ENCODE assay signal across 17 mouse cellular contexts in genomic region chr17:15381869-15382660, GRCm38 (mm10). TPM values are rescaled to one million over a fixed set of nuclear protein-coding genes. Genes with fewer than 3 reads are reported as not detected.
A peak's percentile ranks its signal among the peaks of the same experiment; 100 is the strongest.
DNase-seq lines count a peak whose midpoint lies in the region; ATAC-seq and TF ChIP-seq lines count a peak whose summit lies in the region.
"Had no signal": no experiment of that assay in that cellular context is flagged by ENCODE, and none has a peak within 500 bp of the region (broad histone marks: within the 10 kb centered on the region; RNA-seq: fewer than 3 reads in every experiment).

No protein-coding gene starts in this region.

- WGBS in liver, adult 2 months, result 52% methylated on average over 7 of the region's 7 CpGs
- WGBS in liver, postnatal 0 days (ENCODE audit: insufficient replicate concordance), result 43% methylated on average over 7 of the region's 7 CpGs
- WGBS in intestine, embryonic 16.5 days, result 47% methylated on average over 7 of the region's 7 CpGs
- 44% methylated on average over 7 of the region's 7 CpGs for WGBS in heart, embryonic 11.5 days (ENCODE audit: insufficient replicate concordance)

- TF ChIP-seq EP300 in liver, postnatal 0 days (IDR thresholded peaks at IDR 0.05; ENCODE audit: low read depth), result no peak

- TF ChIP-seq POLR2A in liver, adult 2 months (IDR thresholded peaks at IDR 0.05; ENCODE audit: extremely low read depth, insufficient read depth, low read length), result no peak

- H3K27me3 ChIP-seq in liver, adult 2 months (ENCODE audit: control insufficient read depth, insufficient read depth, low read length), result no peaks in the 10 kb centered on the region
- H3K27me3 ChIP-seq in liver, postnatal 0 days (ENCODE audit: insufficient read depth, low read length), result peaks cover 29% of the 10 kb centered on the region
- H3K27me3 ChIP-seq in intestine, embryonic 16.5 days (replicated peaks; ENCODE audit: control insufficient read depth, insufficient read depth, low read length), result no peaks in the 10 kb centered on the region; the same call in 1 of the 2 replicates
- peaks cover 58% of the 10 kb centered on the region for H3K27me3 ChIP-seq in heart, embryonic 11.5 days (ENCODE audit: control insufficient read depth, insufficient read depth, low read length)

- no peak overlapping the region for H3K4me3 ChIP-seq in liver, adult 2 months (ENCODE audit: insufficient read depth, low read depth, low read length)
- H3K4me3 ChIP-seq in liver, postnatal 0 days (ENCODE audit: low read depth, low read length), result no peak overlapping the region
- H3K4me3 ChIP-seq in intestine, embryonic 16.5 days (ENCODE audit: low read length), result no peak overlapping the region
- no peak overlapping the region for H3K4me3 ChIP-seq in heart, embryonic 11.5 days (ENCODE audit: low read depth, low read length)
- H3K4me3 ChIP-seq: myocyte had no signal

- H3K79me2 ChIP-seq in liver, adult 2 months (ENCODE audit: control insufficient read depth, insufficient read depth, low read length), result no peaks in the 10 kb centered on the region

- H3K4me1 ChIP-seq in liver, adult 2 months (ENCODE audit: control insufficient read depth, insufficient read depth, low read length), result peaks cover 9% of the 10 kb centered on the region
- peaks cover 12% of the 10 kb centered on the region for H3K4me1 ChIP-seq in liver, postnatal 0 days (ENCODE audit: insufficient read depth)
- H3K4me1 ChIP-seq in intestine, embryonic 16.5 days (ENCODE audit: control insufficient read depth, insufficient read depth, low read length), result peaks cover 19% of the 10 kb centered on the region
- peaks cover 14% of the 10 kb centered on the region for H3K4me1 ChIP-seq in heart, embryonic 11.5 days (ENCODE audit: control insufficient read depth, insufficient read depth, low read length)

- no peak for TF ChIP-seq CTCF in liver, adult 2 months (IDR thresholded peaks at IDR 0.05; ENCODE audit: low read depth, low read length)
- no peak for TF ChIP-seq CTCF in liver, postnatal 0 days (IDR thresholded peaks at IDR 0.05; ENCODE audit: low read depth)

- H3K36me3 ChIP-seq in liver, adult 2 months (ENCODE audit: control insufficient read depth, insufficient read depth, low read length), result no peaks in the 10 kb centered on the region
- H3K36me3 ChIP-seq in liver, postnatal 0 days (replicated peaks; ENCODE audit: insufficient read depth, low read length), result no peaks in the 10 kb centered on the region
- no peaks in the 10 kb centered on the region for H3K36me3 ChIP-seq in intestine, embryonic 16.5 days (ENCODE audit: control insufficient read depth, insufficient read depth, low read length)
- no peaks in the 10 kb centered on the region for H3K36me3 ChIP-seq in heart, embryonic 11.5 days (ENCODE audit: control insufficient read depth, insufficient read depth, low read length)
- H3K36me3 ChIP-seq: embryonic facial prominence, embryonic 12.5 days; heart, embryonic 13.5 days had no signal

- no peaks in the 10 kb centered on the region for H3K9me3 ChIP-seq in liver, postnatal 0 days (ENCODE audit: low read length)
- no peaks in the 10 kb centered on the region for H3K9me3 ChIP-seq in intestine, embryonic 16.5 days (ENCODE audit: control insufficient read depth, low read length)
- H3K9me3 ChIP-seq in heart, embryonic 11.5 days (replicated peaks; ENCODE audit: control insufficient read depth, low read length), result no peaks in the 10 kb centered on the region
- H3K9me3 ChIP-seq: embryonic facial prominence, embryonic 12.5 days had no signal

- H3K27ac ChIP-seq in liver, adult 2 months (replicated peaks; ENCODE audit: insufficient read depth, low read depth, low read length), result no peak overlapping the region
- H3K27ac ChIP-seq in liver, postnatal 0 days (ENCODE audit: low read depth), result no peak overlapping the region
- no peak overlapping the region for H3K27ac ChIP-seq in intestine, embryonic 16.5 days (ENCODE audit: low read length)
- no peak overlapping the region for H3K27ac ChIP-seq in heart, embryonic 11.5 days (ENCODE audit: low read depth, low read length)
- H3K27ac ChIP-seq: embryonic facial prominence, embryonic 12.5 days; heart, embryonic 13.5 days had no signal

- no peak overlapping the region for H3K4me2 ChIP-seq in liver, postnatal 0 days (ENCODE audit: low read depth, low read length)
- H3K4me2 ChIP-seq in intestine, embryonic 16.5 days (ENCODE audit: low read depth, low read length), result no peak overlapping the region
- H3K4me2 ChIP-seq in heart, embryonic 11.5 days, result no peak overlapping the region

- no peak for ATAC-seq in liver, postnatal 0 days
- no peak for ATAC-seq in intestine, embryonic 16.5 days
- no peak for ATAC-seq in heart, embryonic 11.5 days (replicated peaks; ENCODE audit: insufficient number of reproducible peaks, low FRiP score, low TSS enrichment)
- ATAC-seq: CD4-positive, CD25-positive, alpha-beta regulatory T cell, adult 4 months had no signal

- DNase-seq in liver, adult 2 months (ENCODE audit: extremely low read depth, low read depth, low spot score), result peak; percentile 34
- no peak for DNase-seq in liver, postnatal 0 days
- DNase-seq in ZHBTc4 (ENCODE audit: low read depth, low spot score), result peak; percentile 51
- DNase-seq in embryo, embryonic 11 days, result peak; percentile 53
- no peak for DNase-seq in layer of hippocampus, adult 18-20 months (ENCODE audit: low spot score in 2 of 2)
- no peak for DNase-seq in thymus, postnatal 14 days
- DNase-seq: cerebellum, adult 9-11 months; gastrocnemius, postnatal 14 days; lung, adult 18-20 months; lung, postnatal 4 days; thymus, postnatal 4 days had no signal

- H3K9ac ChIP-seq in liver, adult 2 months (ENCODE audit: low read depth, low read length), result no peak overlapping the region
- no peak overlapping the region for H3K9ac ChIP-seq in liver, postnatal 0 days (replicated peaks)
- H3K9ac ChIP-seq in intestine, embryonic 16.5 days (ENCODE audit: low read depth, low read length), result 0 out of 2 replicates have a peak overlapping the region, but pooled peaks have one; percentile 71
- no peak overlapping the region for H3K9ac ChIP-seq in heart, embryonic 11.5 days (ENCODE audit: low read depth, low read length)
- H3K9ac ChIP-seq: embryonic facial prominence, embryonic 12.5 days had no signal

RNA-seq across cellular contexts. Expression of gene Dll1, which starts 5.4 kb away (rescaled TPM):
- total RNA-seq in liver, adult 2 months (2014; rRNA removed), result 4.0 and 4.6 TPM in 2 replicates
- polyA plus RNA-seq in liver, adult 2 months (2012; rRNA removed), result 6.9 and 7.1 TPM in 2 replicates
- polyA plus RNA-seq in liver, postnatal 0 days (2015; fragmentation: Nextera tagmentation; extraction: Ambion mirVana), result 1.9 and 2.6 TPM in 2 replicates
- polyA plus RNA-seq in intestine, embryonic 16.5 days (2015; fragmentation: Nextera tagmentation; extraction: Ambion mirVana), result 24.2 and 25.4 TPM in 2 replicates
- 10 to 100 TPM; 12.7 to 13.0 TPM for total RNA-seq in layer of hippocampus, adult 18-20 months (2021)
- polyA plus RNA-seq in heart, embryonic 11.5 days (2014; fragmentation: Nextera tagmentation; extraction: Ambion mirVana), result 5.4 and 6.3 TPM in 2 replicates

RNA-seq across cellular contexts. Expression of gene Fam120b, which starts 13.9 kb away (rescaled TPM):
- 13.3 and 13.4 TPM in 2 replicates for total RNA-seq in liver, adult 2 months (2014; rRNA removed)
- 4.4 and 5.8 TPM in 2 replicates for polyA plus RNA-seq in liver, adult 2 months (2012; rRNA removed)
- polyA plus RNA-seq in liver, postnatal 0 days (2015; fragmentation: Nextera tagmentation; extraction: Ambion mirVana), result 5.0 and 5.2 TPM in 2 replicates
- 26.8 and 27.4 TPM in 2 replicates for polyA plus RNA-seq in intestine, embryonic 16.5 days (2015; fragmentation: Nextera tagmentation; extraction: Ambion mirVana)
- 10 to 100 TPM; 48.6 to 48.9 TPM for total RNA-seq in layer of hippocampus, adult 18-20 months (2021)
- 16.7 and 19.1 TPM in 2 replicates for polyA plus RNA-seq in heart, embryonic 11.5 days (2014; fragmentation: Nextera tagmentation; extraction: Ambion mirVana)

Comparison
In these comparisons a context has a peak if more than half of its experiments do, and no peak if none do; other contexts are left out.
1. DNase-seq: peak in liver, adult 2 months (single experiment), ZHBTc4 (single experiment) and embryo, embryonic 11 days (single experiment); none in liver, postnatal 0 days (single experiment), layer of hippocampus, adult 18-20 months (0 of 2) and thymus, postnatal 14 days (single experiment).